Mouse (Mus musculus) liver, postnatal 0 days (tissue): Measurements from ENCODE around the gene Atl3. TPM values are rescaled to one million over a fixed set of nuclear protein-coding genes. Genes with fewer than 3 reads are reported as not detected.
A peak's percentile ranks its signal among the peaks of the same experiment; 100 is the strongest.

Source experiments
- ATAC-seq: fragments of 200-750 bp; cut with Nextera tagmentation; 2 replicates; pipeline ENCODE4 v1.8.0; 2017; ENCODE audit warnings: mild to moderate bottlenecking, moderate library complexity
- DNase-seq: peaks from one replicate; pipeline ENCODE4 v3.0.0-alpha.2; 2016
- H3K27ac ChIP-seq: fragments of 300-500 bp; sonication (generic); 2 replicates; pipeline ENCODE4 v1.5.1; 2014; ENCODE audit warnings: antibody characterized with exemption, moderate library complexity, mild to moderate bottlenecking, low read depth
- H3K27me3 ChIP-seq: fragments of 300-500 bp; sonication (generic); 2 replicates; pipeline ENCODE4 v1.6.1; 2014; ENCODE audit warnings: low read length, control low read depth, mixed read lengths; ENCODE audit not compliant: insufficient read depth
- H3K36me3 ChIP-seq: fragments of 300-500 bp; sonication (generic); replicated peaks from 2 replicates; pipeline ENCODE4 v1.6.1; 2014; ENCODE audit warnings: mild to moderate bottlenecking, control low read depth, low read length, moderate library complexity, mixed read lengths; ENCODE audit not compliant: insufficient read depth
- H3K4me1 ChIP-seq: fragments of 300-500 bp; sonication (generic); 2 replicates; pipeline ENCODE4 v1.6.1; 2014; ENCODE audit warnings: antibody characterized with exemption, mild to moderate bottlenecking, control low read depth; ENCODE audit not compliant: insufficient read depth
- H3K4me2 ChIP-seq: fragments of 300-500 bp; sonication (generic); 2 replicates; pipeline ENCODE4 v1.6.1; 2014; ENCODE audit warnings: low read depth, mild to moderate bottlenecking, low read length, moderate library complexity, mixed read lengths
- H3K4me3 ChIP-seq: fragments of 300-500 bp; sonication (generic); 2 replicates; pipeline ENCODE4 v1.5.1; 2014; ENCODE audit warnings: low read depth, low read length
- H3K9ac ChIP-seq: fragments of 300-500 bp; sonication (generic); replicated peaks from 2 replicates; pipeline ENCODE4 v1.6.1; 2014; ENCODE audit warnings: mild to moderate bottlenecking, moderate library complexity
- H3K9me3 ChIP-seq: fragments of 300-500 bp; sonication (generic); 2 replicates; pipeline ENCODE4 v1.6.1; 2016; ENCODE audit warnings: mild to moderate bottlenecking, control low read depth, low read length, mixed read lengths
- CTCF ChIP-seq: sonication (generic); IDR thresholded peaks from 2 replicates; pipeline ENCODE4 v1.5.1; 2016; ENCODE audit warnings: antibody characterized with exemption, low read depth
- EP300 ChIP-seq: IDR thresholded peaks from 2 replicates; pipeline ENCODE4 v1.6.1; 2016; ENCODE audit warnings: antibody characterized with exemption, low read depth, mild to moderate bottlenecking
- WGBS: fragments of 180-500 bp; shearing (Covaris S2); extraction: QIAGEN DNeasy Blood & Tissue Kit; methylation state at CpG from one replicate; pipeline ENCODE4 v1.1.7; 2014; ENCODE audit not compliant: insufficient replicate concordance; 5-methylcytosine and 5-hydroxymethylcytosine counted together
- polyA plus RNA-seq: library from polyadenylated mRNA; unstranded; fragments of >200 nt; fragmentation: Nextera tagmentation; extraction: Ambion mirVana; gene quantifications from 2 replicates; pipeline ENCODE4 v1.2.1, GENCODE M21; 2015

The Atl3 gene
- polyA plus RNA-seq, 1 experiment from 2014 or later: 7.2 TPM

DNA sequence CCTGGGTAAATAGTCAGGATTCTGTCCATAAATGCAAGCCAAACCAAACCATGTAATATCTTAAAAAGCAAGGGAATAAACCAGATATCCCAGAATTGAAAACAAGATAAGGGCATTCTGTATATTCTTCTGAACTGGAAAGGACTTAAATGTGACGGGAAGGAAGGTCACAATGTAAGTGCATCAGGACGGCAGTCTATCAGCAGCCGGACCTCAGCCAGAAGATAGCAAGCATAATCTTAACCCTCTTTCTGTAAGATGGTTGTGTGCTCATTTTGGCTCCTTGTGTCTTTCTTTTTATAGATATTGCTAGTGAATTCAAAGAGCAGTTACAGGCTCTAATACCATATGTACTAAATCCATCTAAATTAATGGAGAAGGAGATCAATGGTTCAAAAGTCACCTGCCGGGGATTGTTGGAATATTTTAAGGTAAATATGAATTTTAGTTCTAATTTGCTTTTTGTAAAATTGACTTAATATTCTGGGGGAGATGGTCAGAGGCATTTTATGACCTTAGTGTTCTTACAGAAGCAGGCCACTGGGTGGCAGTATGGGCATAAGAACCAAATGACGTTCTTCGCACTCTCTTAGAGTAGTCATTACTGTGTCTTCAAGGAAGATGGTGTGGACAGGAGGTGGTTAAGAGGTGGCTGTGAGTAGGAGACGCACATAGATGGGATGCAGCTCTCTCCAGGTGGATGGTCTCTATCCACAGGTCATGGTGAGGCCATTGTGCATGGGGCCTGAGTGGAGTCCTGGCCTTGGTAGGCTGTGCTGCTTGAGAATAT lies 35.0 kb downstream of the Atl3 start:
- Histone ChIP-seq H3K9ac (no peak overlapping the region), H3K27me3 (no peaks in the 10 kb centered on the region), H3K4me3 (no peak overlapping the region), H3K4me1 (no peaks in the 10 kb centered on the region), H3K36me3 (peaks cover 57% of the 10 kb centered on the region), H3K4me2 (no peak overlapping the region), H3K9me3 (no peaks in the 10 kb centered on the region), H3K27ac (no peak overlapping the region)
- peak; percentile 65 for DNase-seq
- WGBS: 55% methylated on average over 7 of the region's 7 CpGs
- TF ChIP-seq EP300: no peak
- peak; percentile 86 for TF ChIP-seq CTCF
- ATAC-seq: no peak

DNA sequence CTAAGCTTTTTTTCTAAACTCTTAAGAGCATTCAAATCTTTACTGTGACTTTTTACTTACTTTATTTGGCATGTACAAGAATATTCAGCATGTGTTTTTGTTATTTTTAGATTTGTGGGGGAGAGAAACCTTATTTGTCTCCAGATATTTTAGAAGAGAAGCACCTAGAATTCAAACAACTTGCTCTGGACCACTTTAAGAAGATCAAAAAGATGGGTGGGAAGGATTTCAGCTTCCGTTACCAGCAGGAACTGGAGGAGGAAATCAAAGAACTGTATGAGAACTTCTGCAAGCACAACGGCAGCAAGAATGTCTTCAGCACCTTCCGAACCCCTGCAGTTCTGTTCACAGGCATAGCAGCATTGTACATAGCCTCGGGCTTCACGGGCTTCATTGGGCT lies 38.1 kb downstream of the Atl3 start:
- Histone ChIP-seq H3K36me3 (peaks cover 43% of the 10 kb centered on the region), H3K27me3 (no peaks in the 10 kb centered on the region), H3K9me3 (no peaks in the 10 kb centered on the region), H3K9ac (no peak overlapping the region), H3K4me3 (no peak overlapping the region), H3K4me1 (no peaks in the 10 kb centered on the region), H3K4me2 (no peak overlapping the region), H3K27ac (no peak overlapping the region)
- DNase-seq: no peak
- ATAC-seq: no peak
- WGBS: 91% methylated on average over 5 of the region's 5 CpGs
- TF ChIP-seq EP300 (no peak), CTCF (no peak)

DNA sequence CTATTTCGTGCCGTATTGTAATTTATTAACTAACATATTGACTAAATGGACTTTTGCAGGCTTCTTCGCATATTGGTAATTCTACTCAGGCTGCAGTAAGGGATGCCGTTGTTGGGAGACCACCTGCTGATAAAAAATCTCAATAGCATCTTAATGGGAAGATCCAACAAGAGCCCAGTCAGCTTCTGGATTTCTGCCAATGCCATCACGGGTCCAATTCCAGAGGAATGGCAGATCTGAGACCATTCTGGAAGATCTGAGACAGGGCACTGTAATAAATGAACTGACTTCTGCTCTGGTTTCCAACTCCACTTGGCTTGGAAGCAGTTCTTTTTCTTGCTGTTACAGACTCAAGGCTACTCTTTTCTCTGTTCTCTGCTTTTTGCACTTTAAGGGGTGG lies 40.1 kb downstream of the Atl3 start:
- 72% methylated on average over 5 of the region's 5 CpGs for WGBS
- Histone ChIP-seq H3K9ac (no peak overlapping the region), H3K27me3 (no peaks in the 10 kb centered on the region), H3K4me1 (no peaks in the 10 kb centered on the region), H3K9me3 (no peaks in the 10 kb centered on the region), H3K4me2 (no peak overlapping the region), H3K4me3 (no peak overlapping the region), H3K27ac (no peak overlapping the region), H3K36me3 (peaks cover 42% of the 10 kb centered on the region)
- DNase-seq: no peak
- no peak for TF ChIP-seq EP300
- no peak for TF ChIP-seq CTCF
- no peak for ATAC-seq

DNA sequence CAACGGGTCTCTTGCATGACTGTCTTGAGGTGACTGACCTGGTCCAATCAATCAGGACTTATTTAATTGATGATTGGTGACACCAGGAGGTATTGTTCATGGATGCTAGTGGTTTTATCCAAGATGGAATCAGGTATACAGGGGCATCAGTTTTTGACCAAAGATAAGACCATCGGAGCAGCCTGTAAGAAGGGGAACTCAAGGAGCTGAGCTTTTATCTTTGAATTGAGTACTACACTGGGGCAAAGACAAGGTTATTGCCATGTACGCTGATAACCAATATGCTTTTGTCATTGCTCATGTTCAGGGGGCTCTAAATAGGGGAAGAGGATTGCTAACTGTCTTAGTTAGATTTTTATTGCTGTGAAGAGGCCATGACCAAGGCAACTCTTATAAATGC lies 55.1 kb downstream of the Atl3 start:
- DNase-seq (no peak), ATAC-seq (no peak)
- no peak overlapping the region for H3K27ac ChIP-seq
- no peak overlapping the region for H3K4me3 ChIP-seq
- TF ChIP-seq CTCF (no peak), EP300 (no peak)
- no peaks in the 10 kb centered on the region for H3K36me3 ChIP-seq
- WGBS: 83% methylated on average over 3 of the region's 3 CpGs
- H3K4me2 ChIP-seq: no peak overlapping the region
- no peaks in the 10 kb centered on the region for H3K27me3 ChIP-seq
- peaks cover 12% of the 10 kb centered on the region for H3K4me1 ChIP-seq
- no peaks in the 10 kb centered on the region; the same call in 1 of the 2 replicates for H3K9me3 ChIP-seq
- no peak overlapping the region for H3K9ac ChIP-seq

DNA sequence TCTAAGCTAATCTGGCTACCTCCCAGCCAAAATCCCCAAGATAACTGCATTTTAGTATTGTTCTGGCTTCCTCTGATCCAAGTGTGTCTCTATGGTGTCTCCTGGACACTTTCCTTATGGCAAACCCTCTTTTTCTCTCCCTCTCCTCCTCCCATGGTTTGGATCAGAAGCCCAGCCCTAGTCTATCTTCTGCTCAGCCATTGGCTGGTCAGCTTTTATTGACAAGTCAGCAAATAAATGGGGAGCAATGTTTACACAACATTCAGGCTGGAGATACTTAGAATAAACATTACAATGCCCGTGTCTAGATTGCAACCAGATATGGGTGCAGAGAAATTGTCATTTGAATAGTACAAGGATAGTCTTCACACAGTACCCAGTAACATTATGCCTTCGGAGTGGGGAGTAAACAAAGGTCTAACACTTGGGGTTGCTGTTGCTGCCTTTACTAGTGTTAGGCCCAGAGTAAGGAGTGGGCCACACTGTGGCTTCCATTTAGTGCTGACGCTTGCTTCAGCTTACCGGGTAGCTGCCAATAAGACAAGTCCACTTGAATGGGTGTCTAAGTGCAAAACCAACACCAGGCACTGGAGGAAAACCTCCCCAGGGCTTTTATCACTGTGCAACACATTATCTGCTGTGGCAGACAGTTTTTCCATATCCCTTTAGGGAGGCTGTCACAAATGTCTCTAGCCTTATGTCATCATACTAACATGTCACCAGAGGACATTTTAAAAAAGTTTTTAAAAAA lies 57.9 kb downstream of the Atl3 start:
- ATAC-seq (peak; percentile 90), DNase-seq (peak; percentile 23)
- H3K27ac ChIP-seq: peak overlapping the region; percentile 64
- H3K4me1 ChIP-seq: peaks cover 12% of the 10 kb centered on the region
- 28% methylated on average over 4 of the region's 4 CpGs for WGBS
- H3K4me3 ChIP-seq: no peak overlapping the region
- H3K9ac ChIP-seq: 0 out of 2 replicates have a peak overlapping the region, but pooled peaks have one; percentile 26
- no peak for TF ChIP-seq CTCF
- peak; percentile 88 for TF ChIP-seq EP300
- peak overlapping the region; percentile 42; the same call in 1 of the 2 replicates for H3K4me2 ChIP-seq
- no peaks in the 10 kb centered on the region for H3K9me3 ChIP-seq
- H3K27me3 ChIP-seq: no peaks in the 10 kb centered on the region
- H3K36me3 ChIP-seq: no peaks in the 10 kb centered on the region

DNA sequence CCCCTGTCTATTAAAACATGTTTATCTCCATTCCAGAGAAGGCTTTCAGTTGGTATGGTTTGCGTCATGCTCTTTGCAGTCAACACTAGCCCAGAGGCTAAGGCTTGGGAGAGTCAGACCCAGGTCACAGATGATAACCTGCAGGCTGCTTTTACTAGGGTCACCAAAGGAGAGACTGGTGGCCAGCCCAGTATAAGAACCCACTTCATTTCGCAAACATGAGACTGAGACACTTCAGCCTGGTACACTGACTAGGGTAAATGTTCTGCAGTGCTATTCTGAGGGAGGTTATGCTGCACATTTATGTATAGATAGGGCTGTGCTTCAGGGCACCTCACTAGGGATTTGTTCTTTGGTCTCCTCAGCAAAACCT lies 58.4 kb downstream of the Atl3 start:
- Histone ChIP-seq H3K9ac (0 out of 2 replicates have a peak overlapping the region, but pooled peaks have one; percentile 26), H3K27me3 (no peaks in the 10 kb centered on the region), H3K4me3 (no peak overlapping the region), H3K27ac (peak overlapping the region; percentile 64), H3K36me3 (no peaks in the 10 kb centered on the region), H3K4me1 (peaks cover 14% of the 10 kb centered on the region), H3K9me3 (no peaks in the 10 kb centered on the region), H3K4me2 (peak overlapping the region; percentile 42; the same call in 1 of the 2 replicates)
- no peak for TF ChIP-seq CTCF
- TF ChIP-seq EP300: no peak
- no peak for DNase-seq
- 46% methylated on average over 2 of the region's 2 CpGs for whole genome bisulfite sequencing
- peak; percentile 40 for ATAC-seq
